Mouse (Mus musculus) testis, adult 2 months (tissue): ENCODE data around the gene Acrbp. TPM values are rescaled to one million over a fixed set of nuclear protein-coding genes. Genes with fewer than 3 reads are reported as not detected.
"Not testable (repeated sequence)": the region's sequence is repeated elsewhere in the genome, so short reads cannot be mapped to it uniquely, and the experiment has no call there.

Experiments used
- H3K27ac ChIP-seq: fragments of 200-500 bp; 2 replicates; pipeline ENCODE4 v1.5.1; 2012; ENCODE audit warnings: low read depth, low read length; ENCODE audit not compliant: control insufficient read depth, insufficient read depth
- H3K27me3 ChIP-seq: fragments of 200-500 bp; 2 replicates; pipeline ENCODE4 v1.6.1; 2012; ENCODE audit warnings: mild to moderate bottlenecking, low read length, moderate library complexity; ENCODE audit not compliant: control insufficient read depth, insufficient read depth
- H3K36me3 ChIP-seq: fragments of 200-500 bp; 2 replicates; pipeline ENCODE4 v1.6.1; 2012; ENCODE audit warnings: mild to moderate bottlenecking, low read length; ENCODE audit not compliant: control insufficient read depth, insufficient read depth
- H3K4me1 ChIP-seq: fragments of 200-500 bp; 2 replicates; pipeline ENCODE4 v1.6.1; 2012; ENCODE audit warnings: low read length; ENCODE audit not compliant: control insufficient read depth, insufficient read depth
- H3K4me3 ChIP-seq: fragments of 200-500 bp; 2 replicates; pipeline ENCODE4 v1.5.1; 2012; ENCODE audit warnings: low read depth, mild to moderate bottlenecking, low read length, moderate library complexity, mixed read lengths; ENCODE audit not compliant: control insufficient read depth
- CTCF ChIP-seq: fragments of 200-500 bp; IDR thresholded peaks from 2 replicates; pipeline ENCODE4 v1.5.1; 2012; ENCODE audit warnings: low read depth, mild to moderate bottlenecking, inconsistent platforms, low read length, moderate library complexity; ENCODE audit not compliant: control insufficient read depth, insufficient read depth, insufficient replicate concordance
- POLR2A ChIP-seq: fragments of 200-500 bp; IDR thresholded peaks from 2 replicates; pipeline ENCODE4 v1.6.1; 2012; ENCODE audit warnings: low read depth, mild to moderate bottlenecking, inconsistent platforms, low read length, moderate library complexity; ENCODE audit not compliant: control insufficient read depth
- polyA plus RNA-seq: library from polyadenylated mRNA; depleted of rRNA; stranded (reverse); fragments of >200 nt; gene quantifications from 2 replicates; pipeline ENCODE4 v1.2.3, GENCODE M21; 2012

Gene Acrbp
- polyA plus RNA-seq, 1 experiment, result 1,947 TPM

DNA sequence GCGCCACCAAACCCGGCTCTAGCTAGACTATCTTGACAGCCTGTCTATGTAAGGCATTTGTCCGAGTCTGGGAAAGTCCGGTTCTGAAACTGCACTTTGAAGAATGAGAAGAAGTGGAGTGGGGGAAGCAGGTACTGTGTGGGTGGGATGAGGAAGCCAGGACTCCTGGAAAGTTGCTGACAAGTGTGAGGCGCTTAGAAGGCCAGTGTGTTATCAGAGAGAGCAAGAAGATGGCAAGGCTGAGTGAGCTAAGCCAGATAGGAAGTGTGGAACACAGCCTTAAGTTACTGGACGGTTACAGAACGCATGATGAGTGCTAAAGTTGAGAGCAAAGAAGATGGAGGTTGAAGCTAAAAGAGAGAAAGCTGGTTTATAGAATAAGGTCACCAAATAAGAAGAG, 7.4 kb upstream of the Acrbp start:
- Histone ChIP-seq H3K4me3 (no peak overlapping the region), H3K36me3 (no peaks in the 10 kb centered on the region; the same call in 1 of the 2 replicates), H3K27me3 (no peaks in the 10 kb centered on the region)

DNA sequence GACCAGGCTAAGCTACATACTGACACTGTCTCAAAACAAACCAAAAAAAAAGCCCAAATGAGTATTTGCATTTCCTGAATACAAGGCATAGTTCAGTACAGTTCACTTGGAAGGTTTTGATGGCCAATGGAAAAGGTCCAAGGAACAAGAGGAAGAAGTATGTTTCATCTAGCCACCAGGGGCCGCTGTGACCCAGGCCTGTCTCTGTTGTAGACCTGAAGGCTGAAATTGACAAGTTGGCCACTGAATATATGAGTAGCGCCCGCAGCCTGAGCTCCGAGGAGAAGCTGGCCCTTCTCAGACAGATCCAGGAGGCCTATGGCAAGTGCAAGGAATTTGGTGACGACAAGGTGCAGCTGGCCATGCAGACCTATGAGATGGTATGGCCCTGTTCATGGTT, 2.8 kb upstream of the Acrbp start:
- Histone ChIP-seq H3K4me1 (peaks cover 8% of the 10 kb centered on the region), H3K27me3 (no peaks in the 10 kb centered on the region), H3K36me3 (no peaks in the 10 kb centered on the region; the same call in none of the 2 replicates), H3K27ac (no peak overlapping the region), H3K4me3 (peak overlapping the region; percentile 52; the same call in 1 of the 2 replicates)
- TF ChIP-seq CTCF (peak; percentile 60; the same call in 1 of the 2 replicates), POLR2A (no peak)

More for the DNA sequence above, 7.4 kb upstream of the Acrbp start:
- no peak for TF ChIP-seq CTCF
- no peak for TF ChIP-seq POLR2A
- Histone ChIP-seq H3K4me1 (peaks cover 2% of the 10 kb centered on the region), H3K27ac (no peak overlapping the region)

DNA sequence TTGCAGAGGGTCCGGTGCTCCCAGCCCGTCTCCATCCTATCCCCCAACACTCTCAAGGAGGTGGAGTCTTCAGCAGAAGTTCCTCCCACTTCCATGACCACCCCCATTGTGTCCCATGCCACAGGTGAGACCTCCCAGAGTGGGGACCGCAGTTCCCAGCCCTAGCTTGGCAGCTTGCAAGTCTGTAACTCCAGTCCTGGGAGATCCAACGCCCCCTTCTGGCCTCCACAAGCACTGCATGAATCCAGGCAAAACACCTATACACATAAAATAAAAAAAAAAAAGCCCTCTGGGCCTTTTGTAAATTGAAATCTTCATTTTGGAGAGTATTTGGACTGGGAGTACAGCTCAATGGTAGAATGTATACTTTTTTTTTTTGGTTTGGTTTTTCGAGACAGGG, 1.7 kb downstream of the Acrbp start:
- H3K4me3 ChIP-seq, result peak overlapping the region; percentile 94

DNA sequence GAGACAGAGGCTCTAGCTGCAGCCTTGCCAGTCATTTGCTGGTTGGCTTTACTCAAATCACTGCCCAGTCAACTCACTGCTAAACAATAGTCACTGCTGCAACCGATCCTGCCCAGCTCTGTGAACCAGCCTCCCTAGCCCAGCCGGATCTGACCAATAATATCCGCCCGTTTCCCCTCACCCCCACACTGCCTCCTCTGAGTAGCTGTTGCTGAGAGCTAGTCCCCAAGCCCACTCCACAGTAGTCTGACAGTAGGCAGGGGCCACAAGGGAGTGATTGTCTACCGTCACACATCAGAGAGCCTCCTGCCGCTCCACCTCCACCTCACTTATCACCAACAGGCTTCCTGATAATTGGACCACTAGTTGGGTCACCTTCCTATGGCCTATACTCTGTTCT, 12.0 kb downstream of the Acrbp start:
- TF ChIP-seq CTCF, result no peak
- no peak for TF ChIP-seq POLR2A
- no peak overlapping the region for H3K4me3 ChIP-seq
- H3K27ac ChIP-seq, result no peak overlapping the region
- no peaks in the 10 kb centered on the region for H3K4me1 ChIP-seq
- H3K36me3 ChIP-seq, result no peaks in the 10 kb centered on the region
- H3K27me3 ChIP-seq, result no peaks in the 10 kb centered on the region

More for the DNA sequence above, 1.7 kb downstream of the Acrbp start:
- H3K27me3 ChIP-seq, result no peaks in the 10 kb centered on the region
- no peak overlapping the region for H3K27ac ChIP-seq
- peaks cover 8% of the 10 kb centered on the region for H3K4me1 ChIP-seq
- TF ChIP-seq POLR2A, result no peak
- peak; percentile 27; the same call in 1 of the 2 replicates for TF ChIP-seq CTCF
- no peaks in the 10 kb centered on the region; the same call in none of the 2 replicates for H3K36me3 ChIP-seq

DNA sequence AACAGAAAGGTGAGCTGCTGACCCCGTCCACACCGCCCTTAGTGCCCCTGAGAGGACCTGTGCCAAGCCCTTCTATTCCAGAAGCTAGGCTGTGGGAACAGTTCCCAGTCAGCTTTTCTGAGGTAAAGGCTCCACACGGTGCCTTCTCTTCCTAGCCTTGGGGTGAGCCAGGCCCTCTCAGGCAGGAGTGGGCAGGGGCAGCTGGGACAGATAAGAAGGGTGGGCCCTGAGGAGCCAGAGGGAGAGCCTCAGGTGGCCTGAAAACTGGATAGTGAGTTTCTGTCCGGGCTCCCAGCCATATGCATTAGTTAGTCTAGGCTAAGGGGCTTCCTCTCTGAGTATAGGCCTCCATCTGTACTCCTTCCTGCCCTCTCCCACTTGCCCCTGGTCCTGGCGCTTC, 13.0 kb downstream of the Acrbp start:
- TF ChIP-seq CTCF (no peak), POLR2A (no peak)
- Histone ChIP-seq H3K27ac (no peak overlapping the region), H3K36me3 (no peaks in the 10 kb centered on the region), H3K27me3 (no peaks in the 10 kb centered on the region), H3K4me3 (no peak overlapping the region), H3K4me1 (no peaks in the 10 kb centered on the region)

DNA sequence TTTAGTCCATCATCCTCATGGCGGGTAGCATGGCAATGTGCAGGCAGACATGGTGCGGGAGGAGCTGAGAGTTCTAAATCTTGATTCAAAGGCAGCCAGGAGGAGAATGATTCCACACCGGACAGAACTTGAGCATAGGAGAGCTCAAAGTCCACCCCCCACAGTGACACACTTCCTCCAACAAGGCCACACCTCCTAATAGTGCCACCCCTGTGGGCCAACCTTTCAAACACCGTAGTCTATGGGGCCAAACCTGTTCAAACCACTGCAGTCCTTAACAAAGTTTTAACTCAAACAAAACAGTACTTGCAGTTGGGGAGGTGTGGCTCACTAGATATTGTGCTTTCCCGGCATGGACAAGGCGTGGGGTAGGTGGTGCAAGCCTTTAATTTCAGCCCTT, 14.4 kb downstream of the Acrbp start:
- no peaks in the 10 kb centered on the region for H3K36me3 ChIP-seq
- no peak for TF ChIP-seq POLR2A
- TF ChIP-seq CTCF, result no peak
- H3K27me3 ChIP-seq, result no peaks in the 10 kb centered on the region

DNA sequence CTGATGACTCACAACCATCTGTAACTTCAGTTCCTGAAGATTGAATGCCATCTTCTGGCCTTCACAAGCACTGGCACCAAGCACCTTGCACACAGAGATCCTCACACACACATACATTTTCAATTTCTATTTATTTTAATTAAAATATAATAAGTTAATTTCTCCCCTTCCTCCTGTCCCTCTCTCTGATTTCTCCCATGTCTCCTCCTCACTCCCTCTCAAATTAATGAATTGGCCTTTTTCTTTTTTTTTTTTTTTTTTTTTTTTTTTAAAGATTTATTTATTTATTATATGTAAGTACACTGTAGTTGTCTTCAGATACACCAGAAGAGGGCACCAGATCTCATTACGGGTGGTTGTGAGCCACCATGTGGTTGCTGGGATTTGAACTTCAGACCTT, 15.7 kb downstream of the Acrbp start:
- not testable (repeated sequence) for H3K36me3 ChIP-seq, H3K27ac ChIP-seq, H3K4me3 ChIP-seq

More for the DNA sequence above, 14.4 kb downstream of the Acrbp start:
- no peak overlapping the region for H3K27ac ChIP-seq
- no peaks in the 10 kb centered on the region for H3K4me1 ChIP-seq
- no peak overlapping the region for H3K4me3 ChIP-seq

DNA sequence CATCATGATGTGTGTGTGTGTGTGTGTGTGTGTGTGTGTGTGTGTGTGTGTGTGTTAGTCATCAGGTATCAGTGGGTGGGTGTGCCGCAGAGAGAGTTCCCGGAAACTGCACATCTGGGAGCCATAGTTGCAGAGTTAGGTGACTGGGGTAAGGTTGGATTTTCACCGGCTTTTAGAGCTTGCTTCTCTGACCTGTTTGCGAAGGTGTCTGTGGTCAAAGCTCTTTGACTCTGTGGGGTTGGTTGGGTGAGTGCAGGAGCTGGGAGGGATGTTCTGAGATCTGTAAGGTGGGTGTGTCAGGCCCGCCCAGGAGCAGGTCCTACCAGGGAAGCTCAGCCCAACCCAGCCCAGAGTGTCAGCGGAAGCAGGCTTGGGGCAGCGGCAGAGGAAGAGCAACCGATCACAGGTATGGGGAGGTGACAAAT, 18.1 kb downstream of the Acrbp start, which contains the start of gene Lpar5:
Lpar5 (plus strand) TSS at position 350 of the 425 bp plus-strand sequence.
- TF ChIP-seq POLR2A, result no peak
- Histone ChIP-seq H3K4me1 (no peaks in the 10 kb centered on the region), H3K4me3 (no peak within 1 kb of the TSS), H3K27ac (no peak within 1 kb of the TSS), H3K27me3 (no peaks in the 10 kb centered on the region), H3K36me3 (no peaks in the 10 kb centered on the region)

More for the DNA sequence above, 15.7 kb downstream of the Acrbp start:
- not testable (repeated sequence) for H3K4me1 ChIP-seq, H3K27me3 ChIP-seq
